Mouse (Mus musculus): ENCODE results near the gene Taf5l.

DNA sequence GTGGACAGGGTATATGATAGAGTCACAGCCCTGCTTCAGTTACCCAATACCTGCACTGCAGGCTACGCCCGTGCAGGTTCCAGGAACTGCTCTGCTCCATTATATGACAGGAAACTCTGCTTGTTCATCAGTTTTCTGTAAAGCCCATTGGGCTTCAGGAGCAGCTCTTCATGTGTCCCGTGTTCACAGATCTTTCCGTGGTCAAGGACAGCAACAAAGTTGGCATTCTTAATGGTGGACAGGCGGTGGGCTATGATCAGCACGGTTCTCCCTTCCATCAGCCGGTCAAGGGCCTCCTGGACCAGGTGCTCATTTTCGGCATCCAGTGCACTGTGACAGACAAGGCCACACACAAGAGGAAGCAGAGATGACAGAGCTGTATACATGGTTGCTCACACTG is 67.0 kb downstream of the Taf5l start:
- TF ChIP-seq CTCF (IDR thresholded peaks at IDR 0.05; ENCODE audit: borderline replicate concordance, insufficient read depth, low read length) (no peak), POLR2A (IDR thresholded peaks at IDR 0.05; ENCODE audit: low read depth, low read length) (no peak)
